Mouse (Mus musculus): ENCODE measurements around the gene Atp6ap2. TPM values are rescaled to one million over a fixed set of nuclear protein-coding genes. Genes with fewer than 3 reads are reported as not detected.
"Not testable (repeated sequence)": the region's sequence is repeated elsewhere in the genome, so short reads cannot be mapped to it uniquely, and the experiment has no call there.

Atp6ap2 gene
- polyA plus RNA-seq, 1 experiment: 37.8 TPM

DNA sequence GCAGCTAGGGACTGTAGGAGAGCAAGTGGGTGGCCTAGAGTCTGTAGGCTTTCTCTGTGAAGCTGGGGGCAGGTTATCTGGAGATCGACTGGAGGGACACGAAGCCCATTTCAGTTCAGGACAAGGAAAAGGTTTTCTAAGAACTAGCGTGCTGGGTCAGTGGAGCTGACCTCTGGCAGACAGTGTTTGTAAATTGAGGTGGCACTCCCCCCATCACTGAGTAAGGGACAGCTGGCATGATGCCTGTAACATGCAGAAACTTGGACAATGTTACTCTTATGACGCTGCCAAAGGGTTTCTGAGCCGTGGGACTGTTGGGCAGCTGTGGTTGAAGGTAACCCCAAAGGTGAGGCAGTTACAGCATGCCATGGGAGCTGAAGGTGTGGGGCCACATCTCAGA lies 4.4 kb downstream of the Atp6ap2 start:
- H3K36me3 ChIP-seq (ENCODE audit: control insufficient read depth, insufficient read depth): peaks cover 7% of the 10 kb centered on the region
- no peak overlapping the region for H3K4me2 ChIP-seq (ENCODE audit: low read depth)
- no peak overlapping the region for H3K4me3 ChIP-seq
- peaks cover 60% of the 10 kb centered on the region for H3K79me2 ChIP-seq (ENCODE audit: control insufficient read depth, insufficient read depth)
- H3K27me3 ChIP-seq (ENCODE audit: control insufficient read depth, insufficient read depth, insufficient read length): no peaks in the 10 kb centered on the region
- TF ChIP-seq MAX (IDR thresholded peaks at IDR 0.05; ENCODE audit: low read depth): no peak
- TF ChIP-seq USF1 (IDR thresholded peaks at IDR 0.05; ENCODE audit: low read depth): no peak
- no peak for TF ChIP-seq TCF3 (IDR thresholded peaks at IDR 0.05; ENCODE audit: insufficient read length, low read depth)
- TF ChIP-seq E2F4 (IDR thresholded peaks at IDR 0.05; ENCODE audit: insufficient read depth): no peak
- no peak for TF ChIP-seq POLR2A (IDR thresholded peaks at IDR 0.05; ENCODE audit: insufficient read length, low read depth)
- no peak for TF ChIP-seq REST (IDR thresholded peaks at IDR 0.05; ENCODE audit: insufficient read depth, insufficient read length)
- no peak for TF ChIP-seq POLR2AphosphoS2 (IDR thresholded peaks at IDR 0.05; ENCODE audit: insufficient read length, low read depth)
- no peak for TF ChIP-seq CEBPB (IDR thresholded peaks at IDR 0.05; ENCODE audit: insufficient read depth, poor library complexity, severe bottlenecking)
- no peak for TF ChIP-seq MYOG (IDR thresholded peaks at IDR 0.05; ENCODE audit: control insufficient read depth in 1 of 3, insufficient read depth in 1 of 3, insufficient read length in 2 of 3, low read depth in 2 of 3)
- TF ChIP-seq SRF (IDR thresholded peaks at IDR 0.05; ENCODE audit: control insufficient read depth, insufficient read length, low read depth): no peak
- no peak overlapping the region for H3ac ChIP-seq (ENCODE audit: control insufficient read depth, insufficient read length)

- no peak overlapping the region for H3ac ChIP-seq (ENCODE audit: control insufficient read depth, insufficient read length)
- no peaks in the 10 kb centered on the region for H3K27me3 ChIP-seq (ENCODE audit: control insufficient read depth, insufficient read depth, insufficient read length)
- H3K36me3 ChIP-seq (ENCODE audit: control insufficient read depth, insufficient read depth): peaks cover 13% of the 10 kb centered on the region
- no peak overlapping the region for H3K4me3 ChIP-seq
- no peak overlapping the region for H3K4me2 ChIP-seq (ENCODE audit: low read depth)
- peaks cover 49% of the 10 kb centered on the region for H3K79me2 ChIP-seq (ENCODE audit: control insufficient read depth, insufficient read depth)
- TF ChIP-seq POLR2A (IDR thresholded peaks at IDR 0.05; ENCODE audit: insufficient read length, low read depth) (no peak), MYOD1 (IDR thresholded peaks at IDR 0.05; ENCODE audit: control insufficient read depth in 1 of 3, insufficient read length in 2 of 3, low read depth in 2 of 3) (no peak), MYOG (IDR thresholded peaks at IDR 0.05; ENCODE audit: control insufficient read depth in 1 of 3, insufficient read depth in 1 of 3, insufficient read length in 2 of 3, low read depth in 2 of 3) (no peak), MAX (IDR thresholded peaks at IDR 0.05; ENCODE audit: low read depth) (no peak), TCF12 (IDR thresholded peaks at IDR 0.05; ENCODE audit: insufficient read depth, poor library complexity, severe bottlenecking) (no peak), TCF3 (IDR thresholded peaks at IDR 0.05; ENCODE audit: insufficient read length, low read depth) (no peak), SRF (IDR thresholded peaks at IDR 0.05; ENCODE audit: control insufficient read depth, insufficient read length, low read depth) (no peak), CEBPB (IDR thresholded peaks at IDR 0.05; ENCODE audit: insufficient read depth, poor library complexity, severe bottlenecking) (no peak), E2F4 (IDR thresholded peaks at IDR 0.05; ENCODE audit: insufficient read depth) (no peak), USF1 (IDR thresholded peaks at IDR 0.05; ENCODE audit: low read depth) (no peak), REST (IDR thresholded peaks at IDR 0.05; ENCODE audit: insufficient read depth, insufficient read length) (no peak), POLR2AphosphoS2 (IDR thresholded peaks at IDR 0.05; ENCODE audit: insufficient read length, low read depth) (no peak)
Observed at GRCm38 (mm10) chrX:12593824-12594223, 6.2 kb downstream of the Atp6ap2 start.

DNA sequence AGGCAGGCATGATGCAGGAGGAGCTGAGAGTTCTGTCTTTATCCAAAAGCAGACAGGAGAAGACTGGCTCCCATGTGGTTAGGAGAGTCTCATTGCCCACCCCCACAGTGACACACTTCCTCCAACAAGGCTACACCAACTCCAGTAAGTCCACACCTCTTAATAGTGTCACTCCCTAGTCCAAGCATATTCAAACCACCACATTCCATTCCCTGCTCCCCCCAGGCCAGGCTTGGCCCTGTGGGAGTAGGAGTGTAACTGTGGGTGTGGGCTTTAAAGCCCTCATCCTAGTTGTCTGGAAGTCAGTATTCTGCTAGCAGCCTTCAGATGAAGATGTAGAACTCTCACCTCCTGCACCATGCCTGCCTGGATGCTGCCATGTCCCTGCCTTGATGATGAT lies 22.9 kb downstream of the Atp6ap2 start:
- not testable (repeated sequence) for H3K4me2 ChIP-seq (ENCODE audit: low read depth); H3K27me3 ChIP-seq (ENCODE audit: control insufficient read depth, insufficient read depth, insufficient read length); H3ac ChIP-seq (ENCODE audit: control insufficient read depth, insufficient read length); H3K79me2 ChIP-seq (ENCODE audit: control insufficient read depth, insufficient read depth); H3K4me3 ChIP-seq
- H3K36me3 ChIP-seq (ENCODE audit: control insufficient read depth, insufficient read depth): peaks cover 25% of the 10 kb centered on the region

DNA sequence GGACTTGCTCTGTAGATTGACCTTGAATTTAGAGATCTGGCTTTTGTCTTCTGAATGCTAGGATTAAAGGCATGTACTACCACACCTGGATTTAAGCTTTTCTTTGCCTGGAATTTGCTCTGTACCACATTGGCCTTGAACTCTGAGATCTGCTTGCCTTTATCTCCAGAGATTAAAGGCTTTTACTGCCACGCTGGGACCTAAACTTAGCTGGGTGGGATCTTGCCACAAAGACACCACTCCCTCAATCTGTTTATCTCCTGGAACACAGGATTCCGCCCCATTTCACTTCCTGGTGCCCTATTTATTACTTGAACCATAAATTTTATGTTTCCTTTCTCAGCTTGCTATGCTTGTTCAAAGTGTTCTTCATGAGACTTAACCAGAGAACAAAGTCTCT lies 23.6 kb downstream of the Atp6ap2 start:
- peaks cover 22% of the 10 kb centered on the region for H3K36me3 ChIP-seq (ENCODE audit: control insufficient read depth, insufficient read depth)
- H3K4me2 ChIP-seq (ENCODE audit: low read depth): no peak overlapping the region
- H3K79me2 ChIP-seq (ENCODE audit: control insufficient read depth, insufficient read depth): no peaks in the 10 kb centered on the region
- TF ChIP-seq SRF (IDR thresholded peaks at IDR 0.05; ENCODE audit: control insufficient read depth, insufficient read length, low read depth) (no peak), CEBPB (IDR thresholded peaks at IDR 0.05; ENCODE audit: insufficient read depth, poor library complexity, severe bottlenecking) (no peak), E2F4 (IDR thresholded peaks at IDR 0.05; ENCODE audit: insufficient read depth) (no peak), MAX (IDR thresholded peaks at IDR 0.05; ENCODE audit: low read depth) (no peak), POLR2AphosphoS2 (IDR thresholded peaks at IDR 0.05; ENCODE audit: insufficient read length, low read depth) (no peak), MYOD1 (IDR thresholded peaks at IDR 0.05; ENCODE audit: control insufficient read depth in 1 of 3, insufficient read length in 2 of 3, low read depth in 2 of 3) (no peak), MYOG (IDR thresholded peaks at IDR 0.05; ENCODE audit: control insufficient read depth in 1 of 3, insufficient read depth in 1 of 3, insufficient read length in 2 of 3, low read depth in 2 of 3) (no peak)
- H3ac ChIP-seq (ENCODE audit: control insufficient read depth, insufficient read length): no peak overlapping the region
- H3K27me3 ChIP-seq (ENCODE audit: control insufficient read depth, insufficient read depth, insufficient read length): no peaks in the 10 kb centered on the region
- no peak overlapping the region for H3K4me3 ChIP-seq

GRCm38 (mm10) chrX:12612360-12612759 lies 24.8 kb downstream of the Atp6ap2 start:
- not testable (repeated sequence) for H3K79me2 ChIP-seq (ENCODE audit: control insufficient read depth, insufficient read depth); H3K27me3 ChIP-seq (ENCODE audit: control insufficient read depth, insufficient read depth, insufficient read length); H3K4me2 ChIP-seq (ENCODE audit: low read depth); H3K4me3 ChIP-seq; H3ac ChIP-seq (ENCODE audit: control insufficient read depth, insufficient read length)
- H3K36me3 ChIP-seq (ENCODE audit: control insufficient read depth, insufficient read depth): peaks cover 17% of the 10 kb centered on the region

DNA sequence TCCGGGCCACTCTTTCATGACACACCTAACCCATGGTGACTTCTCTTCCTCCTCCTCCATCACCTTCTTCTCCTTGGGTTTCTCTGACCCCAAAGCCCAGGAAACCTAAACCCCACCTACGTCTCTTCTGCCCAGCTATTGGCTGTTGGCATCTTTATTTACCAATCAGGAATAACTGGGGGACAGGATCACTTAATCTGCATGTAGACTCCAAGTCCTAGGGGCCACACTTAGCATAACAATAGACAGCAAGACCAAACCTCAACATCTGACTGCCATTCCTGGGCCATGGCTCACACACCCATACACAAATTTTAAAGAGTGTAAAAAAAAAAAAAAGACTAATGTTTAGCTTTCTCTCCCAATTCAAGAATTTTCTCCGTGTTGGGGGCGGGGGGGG lies 37.5 kb downstream of the Atp6ap2 start:
- Histone ChIP-seq H3K79me2 (ENCODE audit: control insufficient read depth, insufficient read depth) (no peaks in the 10 kb centered on the region), H3K36me3 (ENCODE audit: control insufficient read depth, insufficient read depth) (no peaks in the 10 kb centered on the region), H3K4me2 (ENCODE audit: low read depth) (no peak overlapping the region), H3K4me3 (no peak overlapping the region), H3K27me3 (ENCODE audit: control insufficient read depth, insufficient read depth, insufficient read length) (no peaks in the 10 kb centered on the region), H3ac (ENCODE audit: control insufficient read depth, insufficient read length) (no peak overlapping the region)
- TF ChIP-seq POLR2AphosphoS2 (IDR thresholded peaks at IDR 0.05; ENCODE audit: insufficient read length, low read depth) (no peak), TCF12 (IDR thresholded peaks at IDR 0.05; ENCODE audit: insufficient read depth, poor library complexity, severe bottlenecking) (no peak), MYOG (IDR thresholded peaks at IDR 0.05; ENCODE audit: control insufficient read depth in 1 of 3, insufficient read depth in 1 of 3, insufficient read length in 2 of 3, low read depth in 2 of 3) (no peak), REST (IDR thresholded peaks at IDR 0.05; ENCODE audit: insufficient read depth, insufficient read length) (no peak), USF1 (IDR thresholded peaks at IDR 0.05; ENCODE audit: low read depth) (no peak), CEBPB (IDR thresholded peaks at IDR 0.05; ENCODE audit: insufficient read depth, poor library complexity, severe bottlenecking) (no peak), MAX (IDR thresholded peaks at IDR 0.05; ENCODE audit: low read depth) (no peak), MYOD1 (IDR thresholded peaks at IDR 0.05; ENCODE audit: control insufficient read depth in 1 of 3, insufficient read length in 2 of 3, low read depth in 2 of 3) (no peak), POLR2A (IDR thresholded peaks at IDR 0.05; ENCODE audit: insufficient read length, low read depth) (no peak), E2F4 (IDR thresholded peaks at IDR 0.05; ENCODE audit: insufficient read depth) (no peak), TCF3 (IDR thresholded peaks at IDR 0.05; ENCODE audit: insufficient read length, low read depth) (no peak), SRF (IDR thresholded peaks at IDR 0.05; ENCODE audit: control insufficient read depth, insufficient read length, low read depth) (no peak)

All from myocyte (in vitro differentiated cells).